Mouse (Mus musculus) adrenal gland, adult 2 months (tissue): ENCODE measurements around the gene Npy2r. TPM values are rescaled to one million over a fixed set of nuclear protein-coding genes. Genes with fewer than 3 reads are reported as not detected.

Experiments used
- DNase-seq: peaks from one replicate; pipeline ENCODE4 v3.0.0; 2021
- long read RNA-seq: library from polyadenylated mRNA; stranded (forward); transcript quantifications from one replicate; pipeline ENCODE4 v2.0.0, GENCODE M21; 2021
- polyA plus RNA-seq: library from polyadenylated mRNA; depleted of rRNA; stranded (reverse); fragments of >200 nt; gene quantifications from 2 replicates; pipeline ENCODE4 v1.2.3, GENCODE M21; 2012; rRNA removed
- total RNA-seq, 2 experiments: library from RNA; stranded (reverse); gene quantifications; 2 replicates each; pipeline ENCODE4 v1.2.3; 2021

The Npy2r gene
- total RNA-seq (10 to 100 TPM in 1 of 2 experiments, 1 to 10 TPM in 1; 8.4 to 11.3 TPM), polyA plus RNA-seq (3.3 and 4.8 TPM in 2 replicates)
- long read RNA-seq, transcript Npy2r-204 (2 exons, 1,689 nt), result major isoform, 6 of 15 reads
- long read RNA-seq, transcript Npy2r-202 (2 exons, 3,325 nt), result minor isoform, 5 of 15 reads
- long read RNA-seq, partial matches to known transcripts, result 0 of 15 reads
- long read RNA-seq, other reads (novel, unspliced or antisense), result 2 of 15 reads

DNA sequence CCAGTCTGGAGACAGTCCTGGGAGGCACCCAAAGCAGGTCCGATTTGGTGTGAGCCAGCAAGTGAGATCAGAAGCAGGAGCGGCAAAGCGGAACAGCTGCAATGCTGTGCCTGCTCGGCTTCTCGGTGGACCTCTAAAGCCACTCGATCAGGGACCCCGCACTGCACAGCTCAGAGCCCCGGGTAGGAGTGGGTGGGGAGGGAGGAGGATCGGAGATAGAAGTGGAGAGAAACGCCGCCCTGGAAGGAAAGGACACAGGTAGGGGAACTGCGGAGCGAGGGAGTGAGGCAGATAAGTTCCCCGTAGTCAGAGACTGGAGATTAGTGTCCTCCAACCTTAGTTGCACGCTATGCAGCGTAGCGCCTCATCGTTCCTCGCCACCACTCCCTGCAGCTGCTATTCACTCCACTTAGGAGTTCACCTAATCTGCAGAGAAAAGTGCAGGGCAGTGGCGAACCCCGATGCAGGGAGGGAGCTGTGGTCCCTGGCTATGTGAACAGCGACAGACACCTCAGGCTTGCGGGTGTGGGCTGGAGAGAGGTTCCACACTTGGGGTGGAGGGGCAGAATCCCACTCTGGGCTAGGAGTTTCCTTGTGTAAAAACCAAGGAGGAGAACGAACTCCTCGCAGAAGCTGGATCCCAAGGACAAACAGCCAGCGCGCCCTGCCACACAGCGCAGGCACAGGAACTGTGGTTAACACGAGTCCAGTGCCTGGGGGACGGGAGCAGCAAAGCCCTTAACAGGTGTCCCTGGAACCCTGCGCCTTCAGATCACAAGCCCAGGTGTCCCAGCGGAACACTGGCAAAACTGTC lies at the start of gene Npy2r:
Gene Npy2r, minus strand, starts transcription at position 177 of the 814 bp plus-strand sequence.
- peak; percentile 69 for DNase-seq

- no peak for DNase-seq
Measured at GRCm38 (mm10) chr3:82557786-82558185, 9.9 kb upstream of the Npy2r start.

DNA sequence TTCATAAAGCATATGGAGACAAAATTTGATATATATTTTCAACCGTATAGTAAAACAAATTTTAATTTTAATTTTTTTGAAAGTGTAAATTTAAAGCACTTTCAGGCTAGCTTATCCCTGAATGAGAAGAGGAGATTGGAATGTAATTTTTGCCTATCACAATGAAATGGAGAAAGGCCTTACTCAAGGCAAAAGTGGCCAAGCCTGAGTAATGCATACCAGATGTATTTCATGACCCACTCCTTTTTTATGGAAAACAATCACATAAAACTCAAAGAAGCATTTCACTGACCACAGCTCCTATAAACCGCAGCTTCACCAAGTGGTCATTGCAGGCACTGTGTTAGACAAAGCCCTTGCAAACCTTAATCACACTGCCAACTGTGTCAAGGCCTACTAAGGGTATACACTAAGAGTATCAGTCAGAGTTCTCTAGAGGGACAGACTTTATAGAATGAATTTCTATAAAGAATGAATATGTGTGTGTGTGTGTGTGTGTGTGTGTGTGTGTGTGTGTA lies 8.5 kb upstream of the Npy2r start:
- no peak for DNase-seq

GRCm38 (mm10) chr3:82549932-82550331 lies 2.0 kb upstream of the Npy2r start:
- no peak for DNase-seq

- DNase-seq, result no peak
Measured at GRCm38 (mm10) chr3:82548753-82549152, 869 bp upstream of the Npy2r start.

- DNase-seq, result no peak
Measured at GRCm38 (mm10) chr3:82541449-82541848, 6.4 kb downstream of the Npy2r start.

DNA sequence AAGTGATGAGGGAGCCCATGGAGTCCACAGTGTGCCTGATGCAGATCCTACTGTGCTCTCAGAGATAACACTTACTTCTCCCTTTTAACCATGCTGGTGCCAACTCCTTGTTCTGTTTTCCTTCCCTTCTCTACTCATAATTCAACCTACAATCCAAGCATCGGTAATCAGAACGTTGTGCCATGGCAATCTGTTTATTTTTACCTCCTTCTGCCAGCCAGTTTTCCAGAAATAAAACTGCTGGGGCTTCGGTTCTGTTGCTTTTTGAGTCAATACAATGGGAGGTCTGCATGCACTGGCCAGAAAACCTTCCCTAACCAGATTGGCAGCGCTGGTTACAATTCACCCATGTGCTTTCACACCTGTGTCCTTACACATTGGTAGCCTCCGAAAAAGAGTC lies 7.9 kb downstream of the Npy2r start:
- no peak for DNase-seq

DNA sequence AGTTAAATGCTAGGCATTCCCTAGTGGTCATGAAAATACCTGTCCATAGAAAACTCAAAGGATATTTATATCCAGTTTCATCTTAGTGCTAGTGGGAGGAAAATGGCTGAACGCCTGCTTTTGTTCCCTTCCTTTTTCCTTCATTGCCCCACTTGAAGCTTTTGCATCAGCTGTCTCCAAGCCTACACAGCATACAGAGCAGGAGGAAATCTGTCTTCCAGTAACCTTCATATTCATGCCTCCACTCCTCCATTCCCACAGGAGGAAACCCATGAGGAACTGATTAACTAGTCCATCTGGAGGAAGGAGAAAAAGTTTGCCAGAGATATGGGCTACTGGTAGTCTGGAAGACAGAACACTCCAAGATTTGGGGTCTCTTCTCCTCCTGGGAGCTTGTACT lies 23.1 kb downstream of the Npy2r start:
- no peak for DNase-seq

DNA sequence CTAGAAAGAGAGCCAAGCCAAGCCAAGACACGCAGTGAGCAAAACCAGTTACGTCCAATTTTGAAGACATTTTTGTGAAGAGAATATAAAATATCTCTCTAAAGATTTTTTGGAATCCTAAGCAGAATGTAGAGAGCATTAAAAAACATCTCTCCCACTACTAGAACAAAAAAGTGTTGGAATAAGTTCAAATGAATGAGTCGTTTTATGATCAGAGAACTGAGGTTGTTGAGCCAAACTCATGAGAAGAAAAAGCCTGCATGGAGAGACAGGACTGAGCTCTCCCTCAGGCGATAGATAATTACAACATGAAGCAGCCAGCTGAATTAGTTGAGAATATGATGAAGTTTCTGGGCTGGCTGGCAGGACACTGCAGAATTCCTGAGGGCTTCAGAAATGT lies 49.9 kb downstream of the Npy2r start:
- DNase-seq, result no peak

Other genes starting within 250 kb of the Npy2r start
- 1 to 10 TPM; 4.5 to 6.7 TPM for gene Map9, start 190.0 kb downstream of the Npy2r start, total RNA-seq
- 0.42 and 0.47 TPM in 2 replicates for gene Map9, start 190.0 kb downstream of the Npy2r start, polyA plus RNA-seq